ENCODE assay signal across 14 mouse cellular contexts in the genomic region with DNA sequence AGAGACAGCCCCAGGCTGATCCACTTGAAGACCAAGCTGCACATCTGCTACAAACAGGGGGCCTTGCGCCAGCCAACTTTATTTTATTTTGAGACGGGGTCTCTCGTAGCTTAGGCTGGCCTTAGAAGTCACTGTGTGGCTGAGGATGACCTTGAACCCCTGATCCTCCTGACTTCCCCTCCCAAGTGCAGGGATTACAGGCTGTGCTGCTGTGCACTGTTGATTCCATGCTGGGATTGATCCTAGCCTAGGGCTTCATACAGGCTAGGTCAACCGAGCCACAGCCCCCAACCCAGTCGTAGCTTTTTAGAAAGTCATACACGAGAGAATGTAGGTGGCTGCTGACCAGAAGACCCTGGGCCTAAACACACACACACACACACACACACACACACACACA.
DNase-seq lines count a peak whose midpoint lies in the region; ATAC-seq lines count a peak whose summit lies in the region.
"Had no signal": no experiment of that assay in that cellular context is flagged by ENCODE, and none has a peak within 500 bp of the region (broad histone marks: within the 10 kb centered on the region; RNA-seq: fewer than 3 reads in every experiment).

No protein-coding gene starts in this region.

- peaks cover 29% of the 10 kb centered on the region for H3K36me3 ChIP-seq in liver, embryonic 13.5 days
- H3K36me3 ChIP-seq in forebrain, embryonic 11.5 days (ENCODE audit: control insufficient read depth, insufficient read depth, low read length): no peaks in the 10 kb centered on the region
- no peaks in the 10 kb centered on the region for H3K36me3 ChIP-seq in hindbrain, embryonic 14.5 days (replicated peaks; ENCODE audit: control insufficient read depth, insufficient read depth)
- no peaks in the 10 kb centered on the region for H3K36me3 ChIP-seq in midbrain, embryonic 16.5 days (ENCODE audit: control insufficient read depth, insufficient read depth, low read length)
- H3K36me3 ChIP-seq: embryonic facial prominence, embryonic 13.5 days had no signal

- no peak overlapping the region for H3K4me2 ChIP-seq in liver, embryonic 13.5 days
- H3K4me2 ChIP-seq in forebrain, embryonic 11.5 days (ENCODE audit: low read depth, low read length, severe bottlenecking): no peak overlapping the region
- H3K4me2 ChIP-seq in hindbrain, embryonic 14.5 days (replicated peaks): peak overlapping the region; percentile 31
- no peak overlapping the region for H3K4me2 ChIP-seq in midbrain, embryonic 16.5 days (ENCODE audit: low read length)
- H3K4me2 ChIP-seq: embryonic facial prominence, embryonic 13.5 days had no signal

- no peak overlapping the region for H3K9ac ChIP-seq in liver, embryonic 13.5 days
- H3K9ac ChIP-seq in forebrain, embryonic 11.5 days (ENCODE audit: low read length): peak overlapping the region; percentile 28
- H3K9ac ChIP-seq in hindbrain, embryonic 14.5 days: peak overlapping the region; percentile 50; the same call in 1 of the 2 replicates
- no peak overlapping the region for H3K9ac ChIP-seq in midbrain, embryonic 16.5 days (ENCODE audit: low read depth, low read length)

- H3K27ac ChIP-seq in liver, embryonic 13.5 days: peak overlapping the region; percentile 55
- peak overlapping the region; percentile 89 for H3K27ac ChIP-seq in forebrain, embryonic 11.5 days (ENCODE audit: low read depth, low read length)
- peak overlapping the region; percentile 86 for H3K27ac ChIP-seq in hindbrain, embryonic 14.5 days
- peak overlapping the region; percentile 79 for H3K27ac ChIP-seq in midbrain, embryonic 16.5 days (ENCODE audit: low read length)
- H3K27ac ChIP-seq: embryonic facial prominence, embryonic 13.5 days had no signal

- 64% methylated on average over 6 of the region's 6 CpGs for WGBS in liver, embryonic 13.5 days (ENCODE audit: insufficient replicate concordance)
- WGBS in forebrain, embryonic 11.5 days: 20% methylated on average over 6 of the region's 6 CpGs
- WGBS in hindbrain, embryonic 14.5 days: 26% methylated on average over 6 of the region's 6 CpGs
- WGBS in midbrain, embryonic 16.5 days: 29% methylated on average over 6 of the region's 6 CpGs

- no peaks in the 10 kb centered on the region for H3K27me3 ChIP-seq in liver, embryonic 13.5 days
- peaks cover 9% of the 10 kb centered on the region; the same call in 1 of the 2 replicates for H3K27me3 ChIP-seq in forebrain, embryonic 11.5 days (ENCODE audit: control insufficient read depth, insufficient read depth, low read length)
- H3K27me3 ChIP-seq in hindbrain, embryonic 14.5 days (ENCODE audit: control insufficient read depth, insufficient read depth, low read length): no peaks in the 10 kb centered on the region
- no peaks in the 10 kb centered on the region for H3K27me3 ChIP-seq in midbrain, embryonic 16.5 days (ENCODE audit: control insufficient read depth, insufficient read depth, low read depth, low read length)
- H3K27me3 ChIP-seq: embryonic facial prominence, embryonic 13.5 days had no signal

- DNase-seq in liver, embryonic 13.5 days: no peak
- no peak for DNase-seq in liver
- DNase-seq in forebrain, embryonic 11.5 days (ENCODE audit: low spot score): no peak
- no peak for DNase-seq in hindbrain, embryonic 14.5 days (ENCODE audit: low spot score)
- DNase-seq in spleen, adult 18-20 months: no peak
- no peak for DNase-seq in kidney, postnatal 10 days
- no peak for DNase-seq in thymus, postnatal 10 days (ENCODE audit: low spot score in 2 of 2)
- DNase-seq: adrenal gland, adult 2 months; cerebellum, postnatal 36 days; heart, postnatal 4 days; kidney, adult 8-10 months; right cerebral cortex, adult 18-20 months had no signal

- H3K4me3 ChIP-seq in liver, embryonic 13.5 days (replicated peaks): no peak overlapping the region
- H3K4me3 ChIP-seq in forebrain, embryonic 11.5 days (ENCODE audit: low read depth, low read length): no peak overlapping the region
- H3K4me3 ChIP-seq in hindbrain, embryonic 14.5 days (replicated peaks; ENCODE audit: low read length): no peak overlapping the region
- no peak overlapping the region for H3K4me3 ChIP-seq in midbrain, embryonic 16.5 days (ENCODE audit: low read depth, low read length)
- H3K4me3 ChIP-seq: embryonic facial prominence, embryonic 13.5 days had no signal

- H3K9me3 ChIP-seq in liver, embryonic 13.5 days (replicated peaks): no peaks in the 10 kb centered on the region
- no peaks in the 10 kb centered on the region for H3K9me3 ChIP-seq in forebrain, embryonic 11.5 days (ENCODE audit: control insufficient read depth, low read length)
- no peaks in the 10 kb centered on the region for H3K9me3 ChIP-seq in hindbrain, embryonic 14.5 days (ENCODE audit: control insufficient read depth, low read length)
- no peaks in the 10 kb centered on the region for H3K9me3 ChIP-seq in midbrain, embryonic 16.5 days (replicated peaks; ENCODE audit: control insufficient read depth, low read length, poor library complexity, severe bottlenecking)
- H3K9me3 ChIP-seq: embryonic facial prominence, embryonic 13.5 days had no signal

- ATAC-seq in liver, embryonic 13.5 days (ENCODE audit: low read depth): no peak
- no peak for ATAC-seq in forebrain, embryonic 11.5 days (replicated peaks; ENCODE audit: low FRiP score)
- no peak for ATAC-seq in hindbrain, embryonic 14.5 days (ENCODE audit: low FRiP score)
- no peak for ATAC-seq in midbrain, embryonic 16.5 days

- H3K4me1 ChIP-seq in liver, embryonic 13.5 days (replicated peaks): peaks cover 98% of the 10 kb centered on the region
- peaks cover 90% of the 10 kb centered on the region for H3K4me1 ChIP-seq in forebrain, embryonic 11.5 days (replicated peaks; ENCODE audit: control insufficient read depth, insufficient read depth, low read length)
- peaks cover 84% of the 10 kb centered on the region for H3K4me1 ChIP-seq in hindbrain, embryonic 14.5 days (replicated peaks; ENCODE audit: control insufficient read depth, insufficient read depth, low read length)
- peaks cover 85% of the 10 kb centered on the region for H3K4me1 ChIP-seq in midbrain, embryonic 16.5 days (ENCODE audit: control insufficient read depth, insufficient read depth, low read length)

Comparison
In these comparisons a context has a peak if more than half of its experiments do, and no peak if none do; other contexts are left out.
1. H3K9ac ChIP-seq: peak in forebrain, embryonic 11.5 days (single experiment) and hindbrain, embryonic 14.5 days (single experiment); none in liver, embryonic 13.5 days (single experiment) and midbrain, embryonic 16.5 days (single experiment).
2. Peak in every context shown above with its lines, with median percentiles within 50 percentile points of each other: H3K27ac ChIP-seq.